Mouse (Mus musculus) right cerebral cortex, postnatal 10 days (tissue): ENCODE results near the gene B9d2.

Experiments used
- DNase-seq, 2 experiments: peaks; one replicate each; pipeline ENCODE4 v3.0.0; 2021; ENCODE audit warnings: low spot score in 2 of 2

The B9d2 gene

DNA sequence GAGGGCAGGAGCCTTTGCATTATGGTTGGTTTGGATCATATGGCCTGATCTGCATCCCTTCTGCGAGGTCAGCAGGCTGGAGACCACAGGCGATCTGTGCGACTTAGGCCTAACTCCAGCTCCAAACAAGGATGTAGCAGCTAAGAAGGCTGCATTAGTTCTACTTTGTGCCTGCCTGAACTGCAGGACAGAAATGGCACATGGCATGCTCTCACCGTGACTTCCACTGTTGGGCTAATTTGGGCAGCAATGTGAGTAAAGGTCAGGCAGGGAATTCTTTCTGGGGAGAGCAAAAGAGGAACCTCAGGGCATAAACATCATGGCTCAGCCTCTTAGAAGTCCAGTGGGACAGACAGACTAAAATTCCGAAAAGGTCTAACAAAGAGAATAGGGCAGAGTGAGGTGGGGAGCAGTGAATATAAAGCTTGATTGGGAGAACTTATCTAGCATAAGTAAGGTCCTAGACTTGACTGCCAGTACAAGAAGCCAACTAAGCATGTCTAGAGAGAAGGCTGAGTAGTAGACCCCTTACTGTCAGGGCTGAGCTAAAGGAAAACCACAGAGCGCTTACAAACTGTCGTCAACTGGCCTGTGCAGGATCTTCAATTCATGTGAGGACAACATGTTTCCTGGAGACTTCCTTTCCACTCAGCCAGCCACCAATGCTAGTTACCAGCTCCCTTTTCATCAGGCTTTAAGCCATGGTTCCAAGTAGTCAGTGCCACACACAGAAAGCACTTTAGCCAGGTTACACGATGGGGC, 50.9 kb downstream of the B9d2 start:
- DNase-seq: no peak

GRCm38 (mm10) chr7:25734991-25735390, 54.4 kb downstream of the B9d2 start:
- no peak for DNase-seq
